Mouse (Mus musculus) layer of hippocampus, adult 18-20 months (tissue): ENCODE measurements around the gene Fam20a. TPM values are rescaled to one million over a fixed set of nuclear protein-coding genes. Genes with fewer than 3 reads are reported as not detected.

Experiments
- DNase-seq, 2 experiments: peaks; one replicate each; pipeline ENCODE4 v3.0.0; 2022; ENCODE audit warnings: low spot score in 2 of 2
- total RNA-seq, 2 experiments: library from RNA; stranded (reverse); gene quantifications; 2 replicates each; pipeline ENCODE4 v1.2.3; 2021

Gene Fam20a
- total RNA-seq, 2 experiments from 2014 or later, result 14.9 to 16.4 TPM

DNA sequence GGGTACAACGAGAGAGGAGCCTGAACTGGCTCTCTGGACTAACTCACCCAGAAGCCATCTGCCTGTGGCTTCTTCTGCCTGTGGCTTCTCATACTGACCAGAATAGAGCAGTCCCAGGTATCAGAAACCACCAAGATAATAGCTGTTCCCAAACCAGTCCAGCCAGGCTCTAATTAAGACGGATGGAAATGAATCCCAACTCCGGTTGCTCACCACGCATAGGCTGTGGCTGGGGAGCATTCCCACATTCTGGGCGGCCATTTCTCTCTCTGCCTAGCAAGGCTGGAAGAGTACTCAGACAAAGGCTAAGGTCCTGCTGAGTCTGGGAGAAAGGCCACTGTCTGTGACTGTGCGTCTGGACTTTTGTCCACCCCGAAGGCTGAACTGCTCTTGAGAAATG is 5.1 kb downstream of the Fam20a start:
- DNase-seq, result no peak

DNA sequence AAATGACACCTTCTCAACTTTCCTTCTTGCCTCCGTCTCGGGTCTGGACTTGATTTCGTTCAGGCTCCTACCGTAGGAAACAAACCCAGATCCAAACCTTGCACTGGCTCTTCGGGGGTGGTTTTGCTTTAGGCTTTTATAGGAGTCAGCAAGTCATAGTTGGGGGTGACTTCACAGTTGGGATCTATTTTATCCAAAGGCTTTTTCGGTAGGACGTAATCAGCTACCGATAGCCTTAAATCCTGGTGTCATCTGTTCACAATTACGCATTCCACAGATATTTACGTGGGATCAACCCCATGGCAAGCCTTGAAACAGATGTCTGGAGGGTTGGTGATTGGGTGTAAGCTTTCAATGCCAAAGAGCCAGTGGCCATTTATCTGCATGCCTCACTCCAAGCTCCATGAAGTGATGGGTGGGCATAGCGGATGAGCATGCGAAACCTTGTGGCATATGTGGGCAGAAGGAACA is 6.7 kb downstream of the Fam20a start:
- DNase-seq, result no peak

DNA sequence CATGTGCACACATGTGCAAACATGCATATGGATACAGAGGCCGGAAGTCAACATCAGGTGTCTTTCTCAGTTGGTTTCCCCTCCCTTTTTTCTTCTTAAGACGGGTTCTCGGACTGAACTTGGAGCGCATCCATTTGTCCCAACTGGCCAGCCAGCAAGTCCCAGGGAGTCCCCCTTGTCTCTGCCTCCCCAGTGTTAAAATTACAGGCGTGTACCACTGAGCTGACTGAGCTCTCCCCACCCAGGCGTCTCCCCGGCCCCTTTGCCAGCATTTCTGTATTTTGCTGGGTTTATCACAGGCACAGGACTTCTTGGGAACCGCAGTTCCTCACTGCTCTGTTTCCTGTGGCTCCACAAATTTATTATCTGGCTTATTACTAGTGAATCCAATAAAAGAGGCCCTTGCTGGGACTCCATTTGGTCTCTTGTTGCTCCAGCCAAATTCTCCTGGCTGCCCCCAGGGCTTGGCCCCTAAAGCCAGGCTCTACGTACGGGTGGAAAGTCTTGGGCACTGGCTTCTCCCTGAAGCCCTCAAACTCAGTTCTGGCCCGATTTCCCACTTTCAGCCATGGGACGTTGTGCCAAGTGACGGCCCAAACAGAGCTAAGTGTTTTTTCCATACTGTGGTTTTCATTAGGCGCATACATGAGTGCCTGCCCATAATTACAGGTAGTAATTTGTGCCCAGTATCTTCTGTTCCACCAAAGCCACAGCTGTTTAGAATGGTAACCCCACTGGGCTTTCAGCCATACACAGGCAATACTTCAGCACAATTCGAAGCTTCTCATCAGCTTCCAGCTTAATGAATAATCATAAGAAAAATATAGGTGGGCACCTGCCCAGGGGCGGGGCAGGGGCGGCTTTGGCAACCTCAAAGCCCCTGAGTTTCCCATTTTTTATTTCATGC is 7.5 kb downstream of the Fam20a start:
- no peak for DNase-seq

DNA sequence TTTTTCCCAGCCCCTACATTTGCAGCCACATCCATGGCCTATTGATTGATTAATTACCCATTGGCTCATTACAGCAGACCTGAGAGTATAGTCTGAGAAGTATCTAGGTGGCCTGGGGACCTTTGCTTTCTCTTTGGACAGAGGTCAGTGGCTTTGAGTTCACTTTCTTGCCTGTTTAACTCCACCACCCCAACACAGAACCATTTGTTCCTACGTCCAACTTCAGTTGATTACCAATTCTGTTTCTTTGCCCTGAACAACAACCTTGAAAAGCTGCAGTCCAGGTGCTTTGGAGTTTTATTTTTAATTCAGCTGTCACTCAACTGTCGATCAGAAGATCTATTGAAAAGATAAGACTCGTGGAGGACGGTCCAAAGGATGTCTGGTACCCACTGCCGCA is 12.6 kb downstream of the Fam20a start:
- no peak for DNase-seq

DNA sequence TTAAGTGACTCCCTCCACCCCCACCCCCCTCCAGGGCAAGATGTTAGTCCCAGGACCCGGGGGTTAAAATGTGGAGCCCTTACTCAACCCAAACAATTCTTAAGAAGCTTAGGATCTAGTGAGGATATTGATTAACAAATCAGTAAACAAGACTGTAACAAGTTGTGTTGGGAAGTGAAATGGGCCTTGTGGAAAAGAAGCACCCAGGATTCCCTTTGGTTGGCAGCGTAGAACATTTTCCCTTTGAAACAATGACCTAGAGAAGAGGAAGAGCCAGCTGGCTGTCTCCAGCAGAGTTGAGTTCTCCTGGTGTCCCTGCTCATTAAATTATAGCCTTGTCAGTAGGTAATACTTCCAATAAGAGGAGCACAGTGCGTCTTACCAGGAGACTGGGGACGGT is 13.3 kb downstream of the Fam20a start:
- no peak for DNase-seq

DNA sequence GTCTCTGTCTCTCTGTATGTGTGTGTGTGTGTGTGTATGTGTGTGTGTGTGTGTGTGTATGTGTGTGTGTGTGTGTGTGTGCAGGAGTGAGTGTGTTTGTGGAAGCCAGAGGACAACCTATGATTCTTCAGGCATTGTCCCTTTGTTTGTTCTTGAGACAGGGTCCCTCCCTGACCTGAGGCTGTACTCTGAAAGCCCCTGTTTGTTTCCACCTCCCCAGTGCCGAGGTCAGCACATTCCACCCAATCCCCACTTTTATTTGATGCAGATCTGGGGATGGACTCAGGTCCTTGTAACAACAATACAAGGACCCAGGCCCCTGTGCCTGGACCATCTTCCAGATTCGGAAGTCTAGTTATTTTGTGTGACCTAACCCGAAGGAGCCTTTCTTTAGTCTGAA is 14.6 kb downstream of the Fam20a start:
- no peak for DNase-seq

DNA sequence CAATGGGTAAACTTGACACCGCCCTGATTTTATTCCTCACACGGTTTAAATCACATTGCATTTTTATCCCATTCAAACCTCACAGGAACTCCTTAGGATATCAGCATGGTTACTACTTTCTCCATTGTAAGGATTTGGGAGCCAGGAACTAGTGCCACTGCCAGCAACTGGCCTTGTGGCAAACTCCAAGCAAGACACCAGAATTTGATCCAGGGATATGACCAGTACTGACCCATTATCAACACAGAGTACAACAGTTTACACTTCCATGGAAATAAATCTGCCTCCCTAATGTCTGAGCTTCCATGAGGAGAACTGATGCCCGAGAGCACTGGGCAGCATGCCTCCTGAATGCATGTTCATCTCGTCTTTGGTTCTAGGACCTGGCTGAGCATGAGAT is 15.5 kb downstream of the Fam20a start:
- no peak for DNase-seq

DNA sequence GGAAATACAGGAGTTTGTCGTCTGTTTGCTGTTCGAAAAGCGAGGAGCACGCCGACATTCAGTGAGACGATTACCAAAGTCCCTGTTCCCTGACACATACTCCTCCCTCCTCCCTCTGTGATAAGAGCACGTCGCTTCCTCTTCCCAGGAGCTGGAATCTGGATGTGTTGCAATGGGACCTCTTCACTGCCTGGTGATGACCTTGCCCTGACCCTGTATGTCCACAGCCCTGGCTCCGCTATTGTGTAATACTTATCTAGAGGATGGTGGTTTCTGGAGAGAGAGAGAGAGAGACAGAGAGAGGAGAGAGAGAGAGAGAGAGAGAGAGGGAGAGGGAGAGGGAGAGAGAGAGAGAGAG is 16.0 kb downstream of the Fam20a start:
- no peak for DNase-seq

DNA sequence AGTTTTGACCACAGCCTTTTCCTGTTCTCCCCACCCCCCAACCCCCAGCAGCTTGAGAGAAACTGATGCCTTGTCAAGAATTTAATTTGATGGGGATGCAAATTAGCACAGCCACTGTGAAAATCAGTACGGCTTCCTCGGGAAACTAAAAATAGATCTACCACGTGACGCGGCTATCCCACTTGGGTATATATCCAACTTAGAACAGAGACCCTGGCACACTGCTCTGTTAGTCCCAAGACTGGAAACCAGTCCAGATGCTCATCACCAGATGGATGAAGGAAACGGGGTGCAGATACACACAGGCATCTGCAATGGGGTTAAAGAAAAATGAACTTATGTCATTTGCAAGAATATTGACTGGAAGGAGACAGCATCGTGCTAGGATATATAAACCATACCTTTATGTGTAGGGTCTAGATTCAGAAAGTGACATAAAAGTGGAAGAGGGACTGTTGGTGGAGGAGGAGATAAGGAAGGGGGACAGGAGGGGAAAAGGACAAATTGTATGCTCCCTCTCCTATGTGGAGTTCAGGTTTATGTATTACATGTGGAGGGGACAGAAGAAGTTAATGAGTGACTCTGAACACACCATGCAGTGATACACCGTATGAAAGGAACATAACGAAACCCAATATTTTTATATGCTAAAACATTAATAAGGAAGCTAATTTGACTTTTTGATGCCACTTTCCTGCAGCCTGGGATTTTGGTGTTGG is 16.6 kb downstream of the Fam20a start:
- no peak for DNase-seq

DNA sequence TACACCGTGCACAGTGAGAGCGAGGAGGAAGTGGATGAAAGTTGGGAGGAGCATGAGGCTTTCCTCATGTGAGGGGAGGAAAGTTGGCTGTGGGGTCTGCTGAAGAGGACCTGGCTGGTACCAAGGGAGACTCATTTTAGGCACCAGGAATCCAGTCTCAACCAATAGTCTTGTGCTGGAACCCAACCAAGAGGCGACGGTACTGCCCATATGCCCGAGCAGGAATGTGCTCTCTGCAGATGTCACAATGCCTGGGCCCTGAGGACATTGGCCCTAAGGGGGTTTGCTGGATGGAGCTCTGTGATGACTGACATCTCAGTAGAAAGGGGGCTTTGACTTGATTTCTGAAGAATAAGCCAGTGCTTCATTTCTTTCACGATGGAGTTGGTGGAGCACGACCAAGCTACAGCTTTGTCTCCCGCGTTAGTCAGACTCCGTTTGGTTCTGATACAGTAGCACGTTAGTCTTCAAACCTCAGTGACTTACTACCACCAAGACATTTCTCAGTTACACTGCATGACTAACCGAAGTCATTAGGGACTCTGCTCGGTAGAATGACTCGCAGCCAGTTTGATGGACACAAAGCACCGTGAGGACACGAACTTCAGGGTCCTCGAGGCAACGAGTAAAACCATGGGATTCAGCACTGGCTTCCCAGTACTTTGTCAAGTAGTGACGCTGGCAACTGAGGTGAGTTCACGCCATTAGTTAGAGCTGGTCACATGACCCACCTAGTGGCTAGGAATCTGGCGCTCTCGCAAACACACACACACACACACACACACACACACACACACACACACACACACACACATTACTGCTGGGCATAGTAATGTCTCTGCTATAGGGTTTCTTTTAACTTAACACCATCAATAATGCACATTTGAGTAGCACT is 17.5 kb downstream of the Fam20a start:
- DNase-seq, result no peak

DNA sequence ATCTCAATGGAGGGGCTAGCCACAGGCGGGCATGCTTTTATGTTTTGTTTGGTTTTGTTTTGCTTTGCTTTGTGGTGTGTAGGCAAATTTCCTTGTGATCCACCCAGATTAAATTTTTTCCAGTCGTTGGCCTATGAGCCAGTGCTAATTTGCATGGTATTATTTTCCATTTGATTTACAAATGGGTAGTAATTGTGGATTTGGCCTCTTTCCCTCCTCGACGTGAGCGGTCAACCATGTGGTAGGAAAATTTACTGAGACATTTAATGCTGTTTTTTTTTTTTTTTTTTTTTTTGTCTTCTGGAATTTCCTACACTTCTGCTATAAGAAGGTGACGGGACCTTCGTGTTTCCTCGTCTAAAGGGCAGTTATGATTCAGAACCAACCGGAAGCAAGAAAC is 18.2 kb downstream of the Fam20a start:
- no peak for DNase-seq

DNA sequence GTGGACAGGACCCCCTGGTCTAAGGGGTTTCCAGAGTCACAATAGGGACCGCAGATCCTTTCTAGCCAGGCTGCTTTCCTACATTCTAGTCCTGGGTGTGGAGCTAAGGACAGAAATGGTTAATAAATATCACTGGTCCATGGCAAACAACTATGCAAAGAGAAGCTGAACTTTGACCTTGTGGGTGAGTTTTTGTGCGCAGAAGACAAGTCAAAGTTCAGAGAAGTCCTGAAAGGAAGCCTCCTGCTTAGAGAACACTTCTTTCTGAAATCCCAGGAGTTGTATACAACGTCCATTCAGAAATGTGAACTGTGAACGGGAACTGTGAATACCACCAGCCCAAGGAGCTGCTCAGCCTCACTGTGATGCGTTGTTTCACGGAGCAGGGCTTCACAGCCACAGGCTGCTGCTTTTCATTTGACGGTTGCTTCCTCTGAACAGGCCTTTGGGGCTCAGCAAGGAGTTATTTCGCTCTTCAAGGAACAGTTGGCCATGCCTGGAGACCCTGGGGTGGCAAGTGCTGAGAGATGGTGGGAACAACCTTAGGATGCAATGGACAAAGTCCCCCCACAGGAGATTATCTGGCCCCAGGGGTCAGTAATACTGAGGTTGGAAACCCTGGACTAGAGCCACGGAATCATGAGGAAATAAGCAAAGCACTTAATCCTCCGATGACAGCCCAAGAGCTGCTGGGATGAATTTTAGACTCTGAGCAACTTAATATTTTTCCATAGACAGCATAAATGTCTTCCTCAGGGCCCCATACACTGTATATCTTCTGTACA is 19.9 kb downstream of the Fam20a start:
- no peak for DNase-seq

DNA sequence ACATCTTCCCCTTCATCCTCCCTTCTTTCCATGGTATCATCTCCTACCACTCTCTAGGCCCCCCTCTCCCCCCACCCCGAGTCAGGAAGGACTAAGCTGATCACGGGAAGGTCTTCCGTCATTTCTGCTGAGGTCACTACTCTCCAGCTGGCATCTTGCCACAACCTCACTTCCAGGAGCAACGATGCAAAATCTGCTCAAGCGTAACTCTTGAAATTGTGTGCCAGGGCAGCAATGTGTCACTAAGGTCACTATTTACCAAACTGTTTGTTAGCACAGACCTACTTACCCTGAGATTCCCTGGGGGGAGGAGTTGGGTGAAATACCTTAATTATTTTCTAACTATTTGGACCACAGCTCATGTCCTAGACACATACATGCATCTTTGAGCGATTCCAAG is 21.3 kb downstream of the Fam20a start:
- no peak for DNase-seq

DNA sequence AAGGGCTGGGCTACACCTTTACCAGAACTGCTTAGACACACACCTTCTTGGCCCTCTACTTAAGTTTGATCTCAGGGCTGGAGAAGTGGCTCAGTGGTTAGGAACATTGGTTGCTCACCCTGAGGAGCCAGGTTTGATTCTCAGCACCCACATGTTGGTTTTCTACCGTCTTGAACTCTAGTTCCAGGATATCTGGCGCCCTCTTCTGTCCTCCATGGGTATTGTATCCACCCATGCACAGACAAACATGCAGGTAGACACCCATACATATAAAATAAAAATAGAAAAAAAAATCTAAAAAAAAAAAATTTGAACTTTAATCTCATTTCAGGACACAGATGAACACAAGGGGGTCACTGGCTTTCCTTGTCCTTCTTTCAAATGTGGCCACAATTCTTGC is 22.3 kb downstream of the Fam20a start:
- no peak for DNase-seq

DNA sequence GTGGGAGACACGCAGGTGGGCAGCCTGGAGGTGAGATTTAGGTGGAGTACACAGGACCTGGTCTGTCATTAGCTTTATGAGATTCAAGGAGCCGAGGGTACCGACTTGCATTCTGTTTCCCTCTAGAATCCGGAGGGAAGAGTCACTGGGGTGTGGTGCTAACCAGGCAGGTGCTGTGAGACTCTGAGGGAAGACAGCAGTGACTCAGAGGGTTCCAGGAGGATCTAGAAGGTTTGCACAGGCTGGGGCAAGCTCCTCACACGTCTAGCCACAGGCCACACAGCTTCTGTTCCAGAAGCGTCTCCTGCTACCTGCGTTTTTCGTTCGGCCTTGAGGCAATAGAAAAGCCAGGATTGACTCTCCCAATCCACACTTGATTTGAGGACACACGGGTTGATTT is 23.3 kb downstream of the Fam20a start:
- DNase-seq, result no peak

DNA sequence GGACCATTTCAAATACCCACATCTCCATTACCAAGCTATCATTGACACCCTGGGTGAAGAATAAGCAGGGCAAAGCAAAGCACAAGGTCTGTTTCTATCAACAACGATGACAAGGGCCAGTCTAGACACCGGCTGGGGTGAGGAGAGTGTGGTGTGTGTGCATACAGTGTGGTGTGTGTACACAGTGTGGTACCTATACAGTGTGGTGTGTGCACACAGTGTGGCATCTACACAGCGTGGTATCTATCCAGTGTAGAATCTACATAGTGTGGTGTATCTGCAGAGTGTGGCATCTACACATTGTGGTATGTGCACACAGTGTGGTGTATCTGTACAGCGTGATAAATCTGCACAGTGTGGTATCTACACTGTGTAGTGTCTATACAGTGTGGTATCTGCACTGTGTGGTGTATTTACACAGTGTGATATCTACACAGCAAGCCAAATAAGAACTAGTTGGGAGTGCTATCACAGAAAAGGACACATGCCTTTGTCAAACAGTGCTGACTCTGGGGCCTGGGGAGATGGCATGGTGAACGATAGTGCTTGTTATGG is 24.9 kb downstream of the Fam20a start:
- no peak for DNase-seq

DNA sequence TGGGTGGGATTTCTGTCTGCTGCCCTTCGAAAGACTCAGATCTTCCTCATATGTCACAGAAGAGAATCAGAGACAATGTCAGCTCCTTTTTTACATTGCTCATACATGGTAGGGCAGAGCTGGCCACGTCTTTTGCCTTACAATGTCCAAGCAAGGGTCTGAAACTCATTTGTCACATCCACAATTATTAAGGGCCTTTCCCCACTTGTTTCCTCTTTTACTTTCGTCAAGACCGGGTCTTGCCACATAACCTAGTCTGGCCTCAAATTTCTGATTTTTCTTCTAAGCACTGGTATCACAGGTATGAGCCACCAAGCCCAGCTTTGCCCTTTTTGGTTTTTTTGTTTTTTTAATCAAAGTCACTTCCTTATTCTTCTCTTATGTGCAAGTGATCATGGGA is 25.6 kb downstream of the Fam20a start:
- no peak for DNase-seq

DNA sequence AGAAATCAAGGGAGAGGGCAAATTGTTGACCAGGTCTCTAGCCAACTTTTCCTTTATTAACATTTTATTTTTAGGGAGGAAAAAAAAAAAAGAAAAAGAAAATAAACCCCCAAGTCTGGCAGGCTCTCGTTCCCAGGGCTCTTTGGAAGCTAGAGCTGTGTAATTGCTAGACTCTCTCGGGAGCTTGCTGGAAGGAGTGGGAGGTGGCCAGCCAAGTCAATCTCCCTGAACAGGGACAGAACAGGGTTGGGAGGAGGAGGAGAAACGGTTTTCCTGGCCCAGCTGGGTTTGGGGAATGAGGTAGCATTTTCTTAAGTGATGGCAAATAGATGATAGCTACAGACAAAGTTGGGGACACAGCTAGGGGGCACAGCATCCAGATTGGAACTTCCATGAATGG is 29.3 kb downstream of the Fam20a start:
- no peak for DNase-seq

DNA sequence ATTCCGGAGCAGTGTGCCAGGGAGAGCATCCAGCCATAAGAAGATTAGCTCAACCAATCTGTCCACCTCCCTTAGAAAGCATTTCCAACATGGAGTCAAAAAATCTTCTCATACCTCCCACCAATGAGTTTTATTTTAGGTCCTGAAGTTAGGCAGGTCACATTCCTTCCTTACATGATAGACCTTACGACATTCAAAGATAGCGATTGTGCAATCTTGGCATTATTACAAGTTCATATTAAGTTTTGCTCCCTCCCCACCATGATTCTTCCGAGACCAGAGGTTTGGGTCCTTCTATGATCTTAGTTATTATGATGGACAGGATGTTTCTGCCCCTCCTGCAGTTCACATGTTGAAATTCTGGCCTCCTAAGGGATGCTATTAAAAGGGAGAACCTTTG is 32.5 kb downstream of the Fam20a start:
- DNase-seq, result no peak

DNA sequence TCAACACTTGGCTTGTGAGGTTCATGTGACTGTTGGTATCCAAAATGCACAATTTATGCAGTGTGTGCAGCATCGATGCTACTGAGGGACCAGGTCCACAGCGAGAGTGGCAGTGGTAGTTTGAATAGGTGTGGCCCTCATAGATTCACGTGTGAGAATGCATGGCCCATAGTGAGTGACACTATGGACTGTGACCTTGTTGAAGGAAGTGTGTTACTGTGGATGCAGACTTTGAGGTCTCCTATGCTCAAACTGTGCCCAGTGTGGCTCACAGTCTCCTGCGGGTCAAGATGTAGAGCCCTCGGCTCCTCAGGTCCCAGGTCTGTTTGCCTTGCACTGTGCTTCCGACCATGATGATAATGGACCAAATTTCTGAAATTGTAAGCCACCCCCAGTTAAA is 39.9 kb downstream of the Fam20a start:
- DNase-seq, result no peak

DNA sequence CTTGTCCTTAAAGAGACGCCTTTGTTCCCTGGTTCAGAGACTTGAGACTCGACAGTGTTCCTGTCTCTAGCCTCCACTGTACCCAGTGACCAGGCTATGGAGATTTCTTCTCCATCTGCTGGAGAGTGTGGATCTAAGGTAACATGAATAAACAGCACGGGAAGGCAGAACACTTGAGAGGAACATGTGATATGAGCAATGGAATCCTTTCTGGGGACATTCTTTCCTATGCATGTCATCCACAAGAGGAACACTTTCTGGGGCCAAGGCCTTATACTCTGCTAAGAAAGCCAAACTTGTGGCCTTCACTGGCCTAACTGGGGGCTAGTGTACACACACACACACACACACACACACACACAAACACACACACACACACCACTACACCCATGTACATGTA is 40.5 kb downstream of the Fam20a start:
- DNase-seq, result no peak
